Mouse (Mus musculus): ENCODE results near the gene C330021F23Rik.

GRCm38 (mm10) chr8:3621199-3621970 is 53.6 kb downstream of the C330021F23Rik start, which contains the start of the genes Xab2 and Pet100:
- TF ChIP-seq CTCF (IDR thresholded peaks at IDR 0.05; ENCODE audit: low read depth) (no peak), EP300 (IDR thresholded peaks at IDR 0.05; ENCODE audit: low read depth) (no peak; the same call in 1 of the 2 replicates)

Data from heart, postnatal 0 days (tissue).